Mouse (Mus musculus) MEL (cell line): ENCODE measurements at regions not wholly inside any gene's neighbourhood (a gene's known extent, or its start where the extent isn't known, plus 50 kb on each side); places are given as distances from the start of the nearest gene placed in this dataset.
A peak's percentile ranks its signal among the peaks of the same experiment; 100 is the strongest.

ENCODE experiments used
- DNase-seq: peaks from one replicate; pipeline ENCODE4 v3.0.0; 2011; ENCODE audit warnings: low read depth, low spot score
- H3K27ac ChIP-seq: 2 replicates; pipeline ENCODE4 v1.5.1; 2012; ENCODE audit warnings: low read depth, mild to moderate bottlenecking, control low read depth, low read length, moderate library complexity; ENCODE audit not compliant: control insufficient read depth
- H3K27me3 ChIP-seq, 2 experiments: fragments of 150-350 bp in 1 of 2; sonication (generic) in 1 of 2; 2 replicates each; pipeline ENCODE4 v1.6.1; 2012; ENCODE audit warnings: low read length in 2 of 2, mild to moderate bottlenecking in 2 of 2, improper control_type of control experiment in 1 of 2, moderate library complexity in 1 of 2; ENCODE audit not compliant: insufficient read depth in 2 of 2, control insufficient read depth in 1 of 2
- H3K36me3 ChIP-seq, 2 experiments: 2 replicates each; pipeline ENCODE4 v1.6.1; 2012 to 2014; ENCODE audit warnings: low read length in 2 of 2, improper control_type of control experiment in 1 of 2, inconsistent platforms in 1 of 2, mild to moderate bottlenecking in 1 of 2; ENCODE audit not compliant: insufficient read depth in 2 of 2, control insufficient read depth in 1 of 2
- H3K4me1 ChIP-seq, 2 experiments: fragments of 150-350 bp in 1 of 2; sonication (generic) in 1 of 2; 2 replicates each; pipeline ENCODE4 v1.6.1; 2012; ENCODE audit warnings: low read length in 2 of 2, improper control_type of control experiment in 1 of 2, mild to moderate bottlenecking in 1 of 2; ENCODE audit not compliant: insufficient read depth in 2 of 2, control insufficient read depth in 1 of 2
- H3K4me3 ChIP-seq, 2 experiments: fragments of 150-350 bp in 1 of 2; sonication (generic) in 1 of 2; 2 replicates each; pipeline ENCODE4 v1.5.1; 2012; ENCODE audit warnings: low read depth in 2 of 2, low read length in 2 of 2, mild to moderate bottlenecking in 2 of 2, moderate library complexity in 2 of 2, control low read depth in 1 of 2, improper control_type of control experiment in 1 of 2; ENCODE audit not compliant: control insufficient read depth in 1 of 2, insufficient read depth in 1 of 2
- H3K79me2 ChIP-seq: 2 replicates; pipeline ENCODE4 v1.6.1; 2012; ENCODE audit warnings: mild to moderate bottlenecking, low read length, moderate library complexity; ENCODE audit not compliant: control insufficient read depth, poor library complexity, insufficient read depth
- H3K9ac ChIP-seq: 2 replicates; pipeline ENCODE4 v1.6.1; 2012; ENCODE audit warnings: low read depth, mild to moderate bottlenecking, control low read depth, low read length, moderate library complexity; ENCODE audit not compliant: control insufficient read depth, poor library complexity, severe bottlenecking
- H3K9me3 ChIP-seq: fragments of 150-350 bp; sonication (generic); replicated peaks from 2 replicates; pipeline ENCODE4 v1.6.1; 2012; ENCODE audit warnings: mild to moderate bottlenecking, low read length, improper control_type of control experiment, moderate library complexity; ENCODE audit not compliant: insufficient read depth
- BHLHE40 ChIP-seq: IDR thresholded peaks from 2 replicates; pipeline ENCODE4 v1.6.1; 2012; ENCODE audit warnings: low read depth, mild to moderate bottlenecking, inconsistent platforms, low read length, improper control_type of control experiment, borderline replicate concordance
- CHD2 ChIP-seq: IDR thresholded peaks from 2 replicates; pipeline ENCODE4 v1.6.1; 2011; ENCODE audit warnings: low read length, improper control_type of control experiment
- CTCF ChIP-seq, 3 experiments: IDR thresholded peaks in 2 of 3; conservative IDR thresholded peaks in 1 of 3; 2 replicates each; pipeline ENCODE4 v1.5.1; 2011 to 2012; ENCODE audit warnings: low read length in 3 of 3, low read depth in 2 of 3, mild to moderate bottlenecking in 2 of 3, improper control_type of control experiment in 1 of 3, inconsistent platforms in 1 of 3, mixed read lengths in 1 of 3, moderate library complexity in 1 of 3; ENCODE audit not compliant: control insufficient read depth in 1 of 3, insufficient read depth in 1 of 3, poor library complexity in 1 of 3, severe bottlenecking in 1 of 3
- E2F4 ChIP-seq: IDR thresholded peaks from 2 replicates; pipeline ENCODE4 v1.6.1; 2011; ENCODE audit warnings: low read depth, low read length, improper control_type of control experiment, borderline replicate concordance
- ELF1 ChIP-seq: IDR thresholded peaks from 2 replicates; pipeline ENCODE4 v1.6.1; 2014; ENCODE audit warnings: low read depth, mild to moderate bottlenecking, inconsistent platforms, low read length, improper control_type of control experiment, moderate library complexity
- EP300 ChIP-seq, 2 experiments: IDR thresholded peaks; 2 replicates each; pipeline ENCODE4 v1.6.1; 2011; ENCODE audit warnings: improper control_type of control experiment in 2 of 2, low read length in 2 of 2, low read depth in 1 of 2, mild to moderate bottlenecking in 1 of 2
- GABPA ChIP-seq: IDR thresholded peaks from 2 replicates; pipeline ENCODE4 v1.6.1; 2012; ENCODE audit warnings: low read depth, mild to moderate bottlenecking, inconsistent platforms, low read length, improper control_type of control experiment, moderate library complexity
- HCFC1 ChIP-seq: IDR thresholded peaks from 2 replicates; pipeline ENCODE4 v1.6.1; 2012; ENCODE audit warnings: low read depth, mild to moderate bottlenecking, inconsistent platforms, low read length, improper control_type of control experiment, moderate library complexity
- JUND ChIP-seq: IDR thresholded peaks from 2 replicates; pipeline ENCODE4 v1.6.1; 2011; ENCODE audit warnings: low read depth, mild to moderate bottlenecking, improper control_type of control experiment, low read length
- MAFK ChIP-seq: IDR thresholded peaks from 2 replicates; pipeline ENCODE4 v1.6.1; 2011; ENCODE audit warnings: low read depth, mild to moderate bottlenecking, low read length, improper control_type of control experiment, borderline replicate concordance
- MAX ChIP-seq: IDR thresholded peaks from 2 replicates; pipeline ENCODE4 v1.6.1; 2011; ENCODE audit warnings: low read length, improper control_type of control experiment
- MAZ ChIP-seq: IDR thresholded peaks from 2 replicates; pipeline ENCODE4 v1.6.1; 2012; ENCODE audit warnings: low read depth, mild to moderate bottlenecking, inconsistent platforms, low read length, improper control_type of control experiment
- MEF2A ChIP-seq: IDR thresholded peaks from 2 replicates; pipeline ENCODE4 v1.6.1; 2014; ENCODE audit warnings: low read depth, mild to moderate bottlenecking, inconsistent platforms, low read length, improper control_type of control experiment; ENCODE audit not compliant: poor library complexity, insufficient replicate concordance, severe bottlenecking; ENCODE audit errors: extremely low read depth
- NELFE ChIP-seq: IDR thresholded peaks from 2 replicates; pipeline ENCODE4 v1.6.1; 2011; ENCODE audit warnings: low read depth, low read length, improper control_type of control experiment
- POLR2A ChIP-seq, 2 experiments: IDR thresholded peaks; 2 replicates each; pipeline ENCODE4 v1.6.1; 2011 to 2012; ENCODE audit warnings: low read length in 2 of 2, mild to moderate bottlenecking in 2 of 2, control low read depth in 1 of 2, improper control_type of control experiment in 1 of 2, low read depth in 1 of 2, moderate library complexity in 1 of 2; ENCODE audit not compliant: control insufficient read depth in 1 of 2, insufficient read depth in 1 of 2, poor library complexity in 1 of 2
- POLR2AphosphoS2 ChIP-seq: IDR thresholded peaks from 2 replicates; pipeline ENCODE4 v1.6.1; 2011; ENCODE audit warnings: low read length, improper control_type of control experiment
- POLR2AphosphoS5 ChIP-seq: IDR thresholded peaks from 2 replicates; pipeline ENCODE4 v1.6.1; 2012; ENCODE audit warnings: low read depth, borderline replicate concordance, mild to moderate bottlenecking, inconsistent platforms, low read length, moderate library complexity, mixed read lengths
- RAD21 ChIP-seq: IDR thresholded peaks from 2 replicates; pipeline ENCODE4 v1.6.1; 2011; ENCODE audit warnings: mild to moderate bottlenecking, low read depth, low read length, improper control_type of control experiment
- RCOR1 ChIP-seq: IDR thresholded peaks from 2 replicates; pipeline ENCODE4 v1.6.1; 2012; ENCODE audit warnings: low read depth, mild to moderate bottlenecking, inconsistent platforms, low read length, improper control_type of control experiment
- SIN3A ChIP-seq: IDR thresholded peaks from 2 replicates; pipeline ENCODE4 v1.6.1; 2012; ENCODE audit warnings: low read length, improper control_type of control experiment, inconsistent platforms
- TBP ChIP-seq: IDR thresholded peaks from 2 replicates; pipeline ENCODE4 v1.8.0; 2011; ENCODE audit warnings: low read depth, low read length, improper control_type of control experiment
- TCF12 ChIP-seq: IDR thresholded peaks from 2 replicates; pipeline ENCODE4 v1.6.1; 2014; ENCODE audit warnings: low read depth, mild to moderate bottlenecking, inconsistent platforms, low read length, improper control_type of control experiment, moderate library complexity
- UBTF ChIP-seq: IDR thresholded peaks from 2 replicates; pipeline ENCODE4 v1.6.1; 2012; ENCODE audit warnings: low read depth, mild to moderate bottlenecking, inconsistent platforms, low read length, improper control_type of control experiment, moderate library complexity, borderline replicate concordance; ENCODE audit not compliant: insufficient read depth
- USF1 ChIP-seq: IDR thresholded peaks from 2 replicates; pipeline ENCODE4 v1.6.1; 2014; ENCODE audit warnings: low read depth, mild to moderate bottlenecking, inconsistent platforms, low read length, improper control_type of control experiment, moderate library complexity
- USF2 ChIP-seq, 2 experiments: IDR thresholded peaks; 2 replicates each; pipeline ENCODE4 v1.6.1; 2011 to 2012; ENCODE audit warnings: improper control_type of control experiment in 2 of 2, low read length in 2 of 2, borderline replicate concordance in 1 of 2, inconsistent platforms in 1 of 2, low read depth in 1 of 2, mild to moderate bottlenecking in 1 of 2; ENCODE audit not compliant: insufficient read depth in 1 of 2
- ZC3H11A ChIP-seq: IDR thresholded peaks from 2 replicates; pipeline ENCODE4 v1.6.1; 2012; ENCODE audit warnings: low read depth, mild to moderate bottlenecking, inconsistent platforms, low read length, improper control_type of control experiment
- ZKSCAN1 ChIP-seq: IDR thresholded peaks from 2 replicates; pipeline ENCODE4 v1.6.1; 2012; ENCODE audit warnings: low read depth, mild to moderate bottlenecking, inconsistent platforms, low read length, improper control_type of control experiment, moderate library complexity
- ZMIZ1 ChIP-seq: IDR thresholded peaks from 2 replicates; pipeline ENCODE4 v1.6.1; 2012; ENCODE audit warnings: low read depth, mild to moderate bottlenecking, inconsistent platforms, low read length, improper control_type of control experiment, moderate library complexity

DNA sequence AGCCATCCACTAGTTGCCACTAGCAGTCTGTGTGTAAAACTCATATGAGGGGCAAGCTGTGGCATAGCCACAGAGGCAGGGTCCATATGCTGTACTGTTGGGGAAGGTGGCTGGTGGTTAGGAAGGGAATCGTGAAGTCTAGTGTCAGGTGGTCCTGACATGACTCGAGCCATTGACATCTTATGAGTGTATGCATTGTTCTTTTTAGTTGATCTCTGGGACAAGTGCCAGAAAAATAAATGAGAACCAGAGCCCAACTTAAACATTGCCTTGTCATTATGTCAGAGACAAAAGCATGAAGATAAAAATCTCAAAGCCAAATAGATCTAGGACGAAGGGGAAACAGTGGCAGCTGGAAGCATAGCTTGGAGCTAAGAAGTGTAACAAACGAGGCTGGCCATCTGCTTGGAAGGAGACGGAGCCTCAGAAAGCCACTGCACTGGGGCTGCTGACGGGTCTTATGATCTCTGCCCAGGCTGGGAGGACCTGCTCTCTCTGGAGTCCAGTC, 104.5 kb downstream of the Fam76b start:
- peak; percentile 42 for DNase-seq
- Histone ChIP-seq H3K36me3 (peaks cover 0 to 10% of the 10 kb centered on the region in 2 experiments; a peak in 2 of 4 replicates), H3K27me3 (no peaks in the 10 kb centered on the region; a peak in 1 of 4 replicates), H3K4me3 (no peak overlapping the region), H3K9ac (no peak overlapping the region), H3K27ac (no peak overlapping the region), H3K9me3 (no peaks in the 10 kb centered on the region), H3K4me1 (peaks cover 3 to 6% of the 10 kb centered on the region in 2 experiments; a peak in 2 of 4 replicates), H3K79me2 (no peaks in the 10 kb centered on the region)
- TF ChIP-seq MAX: no peak
- no peak for TF ChIP-seq GABPA
- TF ChIP-seq ZMIZ1: no peak
- no peak for TF ChIP-seq JUND
- TF ChIP-seq MEF2A: no peak
- no peak for TF ChIP-seq E2F4
- no peak for TF ChIP-seq CTCF (IDR thresholded peaks at IDR 0.05 in 2 of 3, conservative IDR thresholded peaks at IDR 0.05 in 1 of 3; ENCODE audit: control insufficient read depth in 1 of 3, insufficient read depth in 1 of 3, low read depth in 2 of 3, low read length in 3 of 3, poor library complexity in 1 of 3, severe bottlenecking in 1 of 3)
- no peak for TF ChIP-seq CHD2
- TF ChIP-seq POLR2AphosphoS5: no peak
- no peak for TF ChIP-seq NELFE
- TF ChIP-seq MAFK: no peak

DNA sequence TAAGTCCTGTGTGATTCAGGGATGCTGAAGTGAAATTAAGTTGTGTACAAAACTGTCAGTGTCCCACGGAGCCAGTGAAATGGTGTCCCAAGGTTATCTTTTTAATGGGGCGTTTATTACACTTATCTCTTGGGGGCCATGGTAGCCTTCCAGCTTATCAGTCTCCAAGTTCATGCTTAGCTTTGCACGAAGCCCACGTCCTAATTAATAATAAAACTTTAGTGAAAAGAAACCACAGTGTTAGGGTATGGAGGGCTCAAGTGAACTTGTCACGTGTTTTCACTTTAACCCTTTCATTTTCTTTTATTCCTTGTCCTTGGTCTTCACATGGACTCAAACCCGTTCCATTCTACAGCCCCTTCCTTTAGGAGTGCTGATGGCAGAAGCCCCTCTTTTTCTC, 105.9 kb downstream of the Fam76b start:
- Histone ChIP-seq H3K27me3 (peaks cover 0 to 1% of the 10 kb centered on the region in 2 experiments; a peak in 1 of 4 replicates), H3K4me3 (no peak overlapping the region), H3K9ac (no peak overlapping the region), H3K4me1 (peaks cover 3 to 6% of the 10 kb centered on the region in 2 experiments; a peak in 2 of 4 replicates), H3K9me3 (no peaks in the 10 kb centered on the region), H3K27ac (no peak overlapping the region), H3K79me2 (no peaks in the 10 kb centered on the region), H3K36me3 (peaks cover 0 to 10% of the 10 kb centered on the region in 2 experiments; a peak in 2 of 4 replicates)
- DNase-seq: peak; percentile 68
- TF ChIP-seq BHLHE40: peak; percentile 79; the same call in 1 of the 2 replicates
- no peak for TF ChIP-seq CTCF (IDR thresholded peaks at IDR 0.05 in 2 of 3, conservative IDR thresholded peaks at IDR 0.05 in 1 of 3; ENCODE audit: control insufficient read depth in 1 of 3, insufficient read depth in 1 of 3, low read depth in 2 of 3, low read length in 3 of 3, poor library complexity in 1 of 3, severe bottlenecking in 1 of 3)
- peak; percentile 69; the same call in 1 of the 2 replicates for TF ChIP-seq MAFK
- TF ChIP-seq USF2 (IDR thresholded peaks at IDR 0.05; ENCODE audit: borderline replicate concordance in 1 of 2, insufficient read depth in 1 of 2, low read depth in 1 of 2, low read length in 2 of 2): 0 out of 4 replicates have a peak, but pooled peaks of 1 of the 2 experiments have one; percentile 25
- TF ChIP-seq ELF1: no peak
- TF ChIP-seq SIN3A: peak; percentile 42; the same call in 1 of the 2 replicates
- no peak for TF ChIP-seq POLR2AphosphoS2
- TF ChIP-seq HCFC1: no peak
- TF ChIP-seq ZKSCAN1: no peak
- TF ChIP-seq UBTF: no peak
- no peak for TF ChIP-seq NELFE
- TF ChIP-seq RCOR1: peak; percentile 62
- no peak for TF ChIP-seq MEF2A
- peak; percentile 77 for TF ChIP-seq USF1
- no peak for TF ChIP-seq GABPA
- TF ChIP-seq RAD21: no peak
- TF ChIP-seq TBP: no peak
- TF ChIP-seq POLR2A (IDR thresholded peaks at IDR 0.05; ENCODE audit: control insufficient read depth in 1 of 2, insufficient read depth in 1 of 2, low read depth in 1 of 2, low read length in 2 of 2, poor library complexity in 1 of 2): no peak
- TF ChIP-seq CHD2: no peak
- peak; percentile 82 to 83 for TF ChIP-seq EP300 (IDR thresholded peaks at IDR 0.05; ENCODE audit: low read depth in 1 of 2, low read length in 2 of 2)
- no peak for TF ChIP-seq E2F4
- TF ChIP-seq TCF12: peak; percentile 82
- TF ChIP-seq POLR2AphosphoS5: no peak
- TF ChIP-seq MAZ: 0 out of 2 replicates have a peak, but pooled peaks have one; percentile 59
- TF ChIP-seq ZC3H11A: no peak
- peak; percentile 86 for TF ChIP-seq MAX
